Mouse (Mus musculus) MEL (cell line): Measurements from ENCODE around the gene Kif26b. TPM values are rescaled to one million over a fixed set of nuclear protein-coding genes. Genes with fewer than 3 reads are reported as not detected.

Experiments
- polyA plus RNA-seq, 2 experiments: library from polyadenylated mRNA; stranded (reverse) in 1 of 2; unstranded in 1 of 2; fragments of >175 nt in 1 of 2; fragments of >200 nt in 1 of 2; gene quantifications; 2 replicates each; pipeline versions ENCODE4 v1.2.1 to v1.2.4; 2012; ENCODE audit warnings: low replicate concordance in 2 of 2, low read depth in 1 of 2; ENCODE audit not compliant: insufficient read length in 2 of 2, insufficient read depth in 1 of 2, missing spikeins in 1 of 2
- total RNA-seq: library from RNA; depleted of rRNA; stranded (reverse); fragments of 300-350 nt; gene quantifications from 2 replicates; pipeline ENCODE4 v1.2.3, GENCODE M21; 2012; rRNA removed

Kif26b gene
- total and polyA plus RNA-seq, 3 experiments: 0.08 to 0.50 TPM; not detected in 1

Other genes with a start within 250 kb of the Kif26b start
- gene Cox20, start 210.0 kb upstream of the Kif26b start, total RNA-seq: 24.3 and 26.8 TPM in 2 replicates
- 10 to 100 TPM in 1 of 2 experiments, not detected in 1; 27.3 TPM for gene Cox20, start 210.0 kb upstream of the Kif26b start, polyA plus RNA-seq
- gene Hnrnpu, start 191.3 kb upstream of the Kif26b start, total RNA-seq: 373 and 409 TPM in 2 replicates
- 1,000 to 10,000 TPM in 1 of 2 experiments, 100 to 1,000 TPM in 1; 789 to 2,754 TPM for gene Hnrnpu, start 191.3 kb upstream of the Kif26b start, polyA plus RNA-seq
- gene Efcab2, start 123.0 kb upstream of the Kif26b start, total RNA-seq: 0.85 and 0.98 TPM in 2 replicates
- gene Efcab2, start 123.0 kb upstream of the Kif26b start, polyA plus RNA-seq: 1 to 10 TPM in 1 of 2 experiments, not detected in 1; 3.2 TPM